Mouse (Mus musculus) embryonic facial prominence, embryonic 11.5 days (tissue): Measurements from ENCODE around the gene Stac2. TPM values are rescaled to one million over a fixed set of nuclear protein-coding genes. Genes with fewer than 3 reads are reported as not detected.

Experiments
- ATAC-seq: fragments of 200-750 bp; cut with Nextera tagmentation; replicated peaks from 2 replicates; pipeline ENCODE4 v1.8.0; 2017; ENCODE audit warnings: low read depth; ENCODE audit not compliant: insufficient number of reproducible peaks, low FRiP score, low TSS enrichment
- DNase-seq: peaks from one replicate; pipeline ENCODE4 v3.0.0-alpha.2; 2015; ENCODE audit warnings: low spot score
- H3K27ac ChIP-seq: fragments of 300-500 bp; sonication (generic); replicated peaks from 2 replicates; pipeline ENCODE4 v1.5.1; 2014; ENCODE audit warnings: mild to moderate bottlenecking, low read depth, low read length, control low read depth
- H3K27me3 ChIP-seq: fragments of 300-500 bp; sonication (generic); 2 replicates; pipeline ENCODE4 v1.6.1; 2014; ENCODE audit warnings: mild to moderate bottlenecking, low read length, moderate library complexity, mixed read lengths; ENCODE audit not compliant: control insufficient read depth, insufficient read depth
- H3K36me3 ChIP-seq: fragments of 300-500 bp; sonication (generic); replicated peaks from 2 replicates; pipeline ENCODE4 v1.6.1; 2014; ENCODE audit warnings: low read depth, mild to moderate bottlenecking, low read length, moderate library complexity, mixed read lengths; ENCODE audit not compliant: control insufficient read depth, insufficient read depth
- H3K4me1 ChIP-seq: fragments of 300-500 bp; sonication (generic); 2 replicates; pipeline ENCODE4 v1.6.1; 2014; ENCODE audit warnings: low read length, mixed read lengths; ENCODE audit not compliant: control insufficient read depth, insufficient read depth
- H3K4me2 ChIP-seq: fragments of 300-500 bp; sonication (generic); 2 replicates; pipeline ENCODE4 v1.6.1; 2014; ENCODE audit warnings: low read depth, mild to moderate bottlenecking, control low read depth, low read length, moderate library complexity
- H3K4me3 ChIP-seq: fragments of 300-500 bp; sonication (generic); 2 replicates; pipeline ENCODE4 v1.5.1; 2014; ENCODE audit warnings: low read depth, low read length, control low read depth
- H3K9ac ChIP-seq: fragments of 300-500 bp; sonication (generic); replicated peaks from 2 replicates; pipeline ENCODE4 v1.6.1; 2014; ENCODE audit warnings: mild to moderate bottlenecking, control low read depth, low read length
- H3K9me3 ChIP-seq: fragments of 300-500 bp; sonication (generic); replicated peaks from 2 replicates; pipeline ENCODE4 v1.6.1; 2016; ENCODE audit warnings: mild to moderate bottlenecking, low read length, inconsistent platforms, mixed read lengths; ENCODE audit not compliant: control insufficient read depth
- WGBS: fragments of 180-500 bp; shearing (Covaris S2); extraction: QIAGEN DNeasy Blood & Tissue Kit; methylation state at CpG from one replicate; pipeline ENCODE4 v1.1.7; 2014; 5-methylcytosine and 5-hydroxymethylcytosine counted together
- polyA plus RNA-seq: library from polyadenylated mRNA; unstranded; fragments of >200 nt; fragmentation: Nextera tagmentation; extraction: Ambion mirVana; gene quantifications from 2 replicates; pipeline ENCODE4 v1.2.1, GENCODE M21; 2014

Gene Stac2
- polyA plus RNA-seq, 1 experiment from 2014 or later: 0.69 TPM

- H3K27me3 ChIP-seq: no peaks in the 10 kb centered on the region
- peaks cover 15% of the 10 kb centered on the region for H3K4me1 ChIP-seq
- no peak overlapping the region for H3K4me3 ChIP-seq
- no peaks in the 10 kb centered on the region for H3K36me3 ChIP-seq
- H3K9ac ChIP-seq: no peak overlapping the region
- 61% methylated on average over 1 of the region's 1 CpGs for WGBS
- no peak overlapping the region for H3K27ac ChIP-seq
- no peaks in the 10 kb centered on the region for H3K9me3 ChIP-seq
- ATAC-seq: no peak
- H3K4me2 ChIP-seq: no peak overlapping the region
- no peak for DNase-seq
These were observed 32.6 kb downstream of the Stac2 start for GRCm38 (mm10) chr11:98020710-98021109.

GRCm38 (mm10) chr11:98019883-98020610 is 33.2 kb downstream of the Stac2 start:
- Histone ChIP-seq H3K4me3 (no peak overlapping the region), H3K4me2 (0 out of 2 replicates have a peak overlapping the region, but pooled peaks have one; percentile 10), H3K36me3 (no peaks in the 10 kb centered on the region), H3K4me1 (peaks cover 14% of the 10 kb centered on the region), H3K9ac (peak overlapping the region; percentile 18; the same call in 1 of the 2 replicates), H3K9me3 (no peaks in the 10 kb centered on the region), H3K27me3 (no peaks in the 10 kb centered on the region), H3K27ac (peak overlapping the region; percentile 20; the same call in 1 of the 2 replicates)
- ATAC-seq: no peak
- 27% methylated on average over 8 of the region's 8 CpGs for WGBS
- no peak for DNase-seq

GRCm38 (mm10) chr11:98018858-98019641 is 34.2 kb downstream of the Stac2 start:
- 36% methylated on average over 10 of the region's 10 CpGs for WGBS
- no peak for ATAC-seq
- Histone ChIP-seq H3K4me1 (peaks cover 14% of the 10 kb centered on the region), H3K36me3 (no peaks in the 10 kb centered on the region), H3K9me3 (no peaks in the 10 kb centered on the region), H3K27me3 (no peaks in the 10 kb centered on the region), H3K9ac (no peak overlapping the region; the same call in 1 of the 2 replicates), H3K4me2 (no peak overlapping the region), H3K4me3 (no peak overlapping the region), H3K27ac (no peak overlapping the region)
- DNase-seq: peak; percentile 52

- H3K9ac ChIP-seq: no peak overlapping the region
- no peak overlapping the region for H3K4me2 ChIP-seq
- 62% methylated on average over 6 of the region's 6 CpGs for WGBS
- H3K9me3 ChIP-seq: no peaks in the 10 kb centered on the region
- no peak overlapping the region for H3K4me3 ChIP-seq
- H3K36me3 ChIP-seq: no peaks in the 10 kb centered on the region
- H3K27ac ChIP-seq: no peak overlapping the region
- DNase-seq (no peak), ATAC-seq (no peak)
- no peaks in the 10 kb centered on the region for H3K27me3 ChIP-seq
- H3K4me1 ChIP-seq: peaks cover 14% of the 10 kb centered on the region
These were observed 35.0 kb downstream of the Stac2 start for GRCm38 (mm10) chr11:98018222-98018621.

GRCm38 (mm10) chr11:98016824-98017223 is 36.4 kb downstream of the Stac2 start:
- Histone ChIP-seq H3K9ac (no peak overlapping the region), H3K4me3 (no peak overlapping the region), H3K4me1 (peaks cover 14% of the 10 kb centered on the region), H3K4me2 (no peak overlapping the region), H3K9me3 (no peaks in the 10 kb centered on the region), H3K36me3 (no peaks in the 10 kb centered on the region), H3K27me3 (no peaks in the 10 kb centered on the region), H3K27ac (no peak overlapping the region)
- DNase-seq (no peak), ATAC-seq (no peak)
- whole genome bisulfite sequencing: 68% methylated on average over 4 of the region's 4 CpGs

- peaks cover 12% of the 10 kb centered on the region for H3K4me1 ChIP-seq
- no peak overlapping the region for H3K4me3 ChIP-seq
- 93% methylated on average over 5 of the region's 5 CpGs for WGBS
- H3K27me3 ChIP-seq: no peaks in the 10 kb centered on the region
- no peaks in the 10 kb centered on the region for H3K9me3 ChIP-seq
- DNase-seq (no peak), ATAC-seq (no peak)
- no peak overlapping the region for H3K4me2 ChIP-seq
- H3K27ac ChIP-seq: no peak overlapping the region
- H3K9ac ChIP-seq: no peak overlapping the region
- no peaks in the 10 kb centered on the region for H3K36me3 ChIP-seq
These were observed 37.1 kb downstream of the Stac2 start for GRCm38 (mm10) chr11:98016177-98016576.

- H3K27me3 ChIP-seq: no peaks in the 10 kb centered on the region
- DNase-seq: no peak
- no peak overlapping the region for H3K9ac ChIP-seq
- no peaks in the 10 kb centered on the region for H3K36me3 ChIP-seq
- H3K4me3 ChIP-seq: no peak overlapping the region
- WGBS: 85% methylated on average over 10 of the region's 10 CpGs
- H3K4me1 ChIP-seq: no peaks in the 10 kb centered on the region
- no peak overlapping the region for H3K4me2 ChIP-seq
- ATAC-seq: no peak
- no peaks in the 10 kb centered on the region for H3K9me3 ChIP-seq
- H3K27ac ChIP-seq: no peak overlapping the region
These were observed 40.4 kb downstream of the Stac2 start for GRCm38 (mm10) chr11:98012831-98013230.

- H3K9ac ChIP-seq: no peak overlapping the region
- H3K27ac ChIP-seq: no peak overlapping the region
These were observed 41.5 kb downstream of the Stac2 start for GRCm38 (mm10) chr11:98011716-98012115.

More at GRCm38 (mm10) chr11:98011716-98012115, 41.5 kb downstream of the Stac2 start:
- H3K4me3 ChIP-seq: no peak overlapping the region
- H3K4me1 ChIP-seq: no peaks in the 10 kb centered on the region
- WGBS: 70% methylated on average over 9 of the region's 9 CpGs
- no peaks in the 10 kb centered on the region for H3K36me3 ChIP-seq
- no peak overlapping the region for H3K4me2 ChIP-seq
- no peaks in the 10 kb centered on the region for H3K27me3 ChIP-seq
- ATAC-seq (no peak), DNase-seq (no peak)
- H3K9me3 ChIP-seq: no peaks in the 10 kb centered on the region
